Mouse (Mus musculus): ENCODE measurements around the gene Gm4131. TPM values are rescaled to one million over a fixed set of nuclear protein-coding genes. Genes with fewer than 3 reads are reported as not detected.
"Not testable (repeated sequence)": the region's sequence is repeated elsewhere in the genome, so short reads cannot be mapped to it uniquely, and the experiment has no call there.

Gm4131 gene
- 0.20 TPM in 1 of 2 replicates, not detected in the other for polyA plus RNA-seq (2015; fragmentation: Nextera tagmentation; extraction: Ambion mirVana)

DNA sequence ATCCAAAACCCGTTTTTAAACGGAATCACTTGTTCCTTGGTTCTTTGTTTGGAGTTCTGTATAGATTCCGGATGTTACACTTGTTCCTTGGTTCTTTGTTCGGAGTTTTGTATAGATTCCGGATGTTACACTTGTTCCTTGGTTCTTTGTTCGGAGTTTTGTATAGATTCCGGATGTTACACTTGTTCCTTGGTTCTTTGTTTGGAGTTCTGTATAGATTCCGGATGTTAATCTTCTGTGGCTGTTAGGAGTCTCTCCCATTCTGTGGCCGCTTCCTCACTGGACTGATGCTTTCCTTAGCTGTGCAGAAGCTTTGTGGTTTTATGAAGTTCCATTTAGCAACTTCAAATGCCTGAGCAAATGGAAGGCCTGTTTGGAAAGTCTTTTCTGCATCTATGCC, at the start of gene Gm4131:
Gm4131 (minus strand) TSS at position 101 of the 400 bp plus-strand sequence.
- ATAC-seq (ENCODE audit: low FRiP score, low read depth); H3K4me2 ChIP-seq (replicated peaks); H3K9ac ChIP-seq; H3K4me1 ChIP-seq; H3K36me3 ChIP-seq; H3K27ac ChIP-seq; H3K9me3 ChIP-seq; H3K4me3 ChIP-seq: not testable (repeated sequence)
- H3K27me3 ChIP-seq: peaks cover 21% of the 10 kb centered on the region
- 88% methylated on average over 9 of the region's 9 CpGs for WGBS

DNA sequence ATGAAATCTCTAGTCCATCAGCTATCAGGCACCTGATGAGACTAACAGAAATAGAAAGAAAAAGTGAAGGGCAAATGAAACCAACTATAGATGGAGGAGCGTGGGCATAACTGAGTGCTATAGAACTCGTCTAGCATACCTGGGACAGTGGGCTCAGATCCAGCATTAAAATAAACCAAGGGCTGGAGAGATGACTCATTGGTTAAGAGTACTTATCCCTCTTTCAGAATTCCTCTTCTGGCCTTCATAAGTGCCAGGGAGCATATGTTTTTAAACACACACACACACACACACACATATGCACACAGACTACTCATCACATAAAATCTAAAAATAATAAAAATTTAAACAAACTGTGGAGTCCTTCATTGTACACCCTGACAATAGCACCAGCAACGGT, 43.2 kb upstream of the Gm4131 start:
- Histone ChIP-seq H3K9me3 (no peaks in the 10 kb centered on the region), H3K4me1 (no peaks in the 10 kb centered on the region), H3K4me2 (replicated peaks) (no peak overlapping the region), H3K36me3 (no peaks in the 10 kb centered on the region), H3K27ac (no peak overlapping the region), H3K9ac (no peak overlapping the region), H3K27me3 (peaks cover 7% of the 10 kb centered on the region; the same call in 1 of the 2 replicates), H3K4me3 (no peak overlapping the region)
- no peak for ATAC-seq (ENCODE audit: low FRiP score, low read depth)
- 81% methylated on average over 3 of the region's 3 CpGs for WGBS

DNA sequence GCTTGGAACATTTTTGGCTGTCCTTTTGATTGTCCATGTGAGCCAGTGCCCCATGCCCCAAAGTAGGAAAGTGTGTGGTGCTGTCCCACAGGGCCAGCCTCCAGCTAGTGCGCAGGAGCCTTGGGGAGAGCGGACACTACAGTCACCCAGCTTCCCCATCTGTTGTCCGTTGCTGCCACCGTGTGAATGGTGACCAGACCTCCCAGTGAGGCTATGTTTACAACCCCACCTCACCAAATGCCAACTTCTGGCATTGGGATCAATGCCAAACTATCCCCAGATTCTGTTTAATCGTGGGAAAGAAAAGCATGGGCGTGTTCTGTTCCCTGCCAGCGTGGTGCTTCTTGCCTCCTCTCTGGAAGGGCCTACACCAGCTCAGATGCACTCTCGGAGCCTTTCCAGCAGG, 41.1 kb upstream of the Gm4131 start:
- Histone ChIP-seq H3K4me1 (no peaks in the 10 kb centered on the region), H3K27ac (no peak overlapping the region), H3K27me3 (peaks cover 7% of the 10 kb centered on the region; the same call in 1 of the 2 replicates), H3K4me2 (replicated peaks) (no peak overlapping the region), H3K4me3 (no peak overlapping the region), H3K9me3 (no peaks in the 10 kb centered on the region), H3K9ac (no peak overlapping the region), H3K36me3 (no peaks in the 10 kb centered on the region)
- ATAC-seq (ENCODE audit: low FRiP score, low read depth): no peak
- WGBS: 74% methylated on average over 8 of the region's 8 CpGs

DNA sequence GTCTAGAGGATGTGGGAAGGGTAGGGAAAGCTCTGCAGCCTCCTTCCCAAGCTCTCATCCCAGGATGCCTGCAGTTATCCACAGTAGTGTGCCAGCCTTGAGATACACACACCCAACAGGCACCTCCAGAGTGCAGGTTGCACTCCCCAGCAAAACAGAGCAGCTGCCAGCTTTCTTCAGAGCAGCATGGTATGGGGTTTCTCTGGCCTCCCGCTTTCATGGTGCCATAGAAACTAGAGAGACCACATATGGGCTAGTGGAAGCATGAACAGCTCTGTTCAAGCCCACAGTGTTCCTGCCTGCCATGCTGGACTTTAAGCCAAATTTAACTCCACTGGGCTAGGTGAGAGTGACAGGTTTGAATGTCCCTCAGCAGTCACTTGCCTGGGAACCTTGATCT, 36.1 kb upstream of the Gm4131 start:
- Histone ChIP-seq H3K27me3 (peaks cover 7% of the 10 kb centered on the region; the same call in 1 of the 2 replicates), H3K4me2 (replicated peaks) (no peak overlapping the region), H3K4me3 (no peak overlapping the region), H3K27ac (no peak overlapping the region), H3K36me3 (no peaks in the 10 kb centered on the region), H3K4me1 (no peaks in the 10 kb centered on the region), H3K9ac (no peak overlapping the region), H3K9me3 (no peaks in the 10 kb centered on the region)
- 83% methylated on average over 1 of the region's 1 CpGs for WGBS
- no peak for ATAC-seq (ENCODE audit: low FRiP score, low read depth)

DNA sequence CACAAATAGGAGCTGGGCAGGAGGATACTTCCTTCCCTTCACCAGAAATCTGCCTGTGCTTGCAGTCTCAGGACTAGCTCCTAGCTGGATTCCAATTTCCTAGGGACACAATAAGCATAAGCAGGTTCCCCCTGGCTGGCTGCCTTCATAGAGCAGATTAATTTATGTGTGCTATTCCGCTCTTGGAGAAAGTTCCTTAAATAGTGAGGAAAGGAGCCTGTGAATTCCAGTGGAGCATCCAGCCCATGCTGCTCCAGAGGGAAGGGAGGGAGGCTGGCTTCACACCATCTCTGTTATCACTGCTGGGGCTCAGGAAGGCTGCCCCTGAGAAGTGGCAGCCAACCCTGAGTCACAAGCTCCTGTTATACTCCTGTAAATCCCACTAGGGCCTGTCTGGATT, 35.5 kb upstream of the Gm4131 start:
- Histone ChIP-seq H3K27ac (no peak overlapping the region), H3K4me3 (no peak overlapping the region), H3K9me3 (no peaks in the 10 kb centered on the region), H3K27me3 (peaks cover 7% of the 10 kb centered on the region; the same call in 1 of the 2 replicates), H3K4me1 (no peaks in the 10 kb centered on the region), H3K4me2 (replicated peaks) (no peak overlapping the region), H3K9ac (no peak overlapping the region), H3K36me3 (no peaks in the 10 kb centered on the region)
- WGBS: 79% methylated on average over 1 of the region's 1 CpGs
- no peak for ATAC-seq (ENCODE audit: low FRiP score, low read depth)

DNA sequence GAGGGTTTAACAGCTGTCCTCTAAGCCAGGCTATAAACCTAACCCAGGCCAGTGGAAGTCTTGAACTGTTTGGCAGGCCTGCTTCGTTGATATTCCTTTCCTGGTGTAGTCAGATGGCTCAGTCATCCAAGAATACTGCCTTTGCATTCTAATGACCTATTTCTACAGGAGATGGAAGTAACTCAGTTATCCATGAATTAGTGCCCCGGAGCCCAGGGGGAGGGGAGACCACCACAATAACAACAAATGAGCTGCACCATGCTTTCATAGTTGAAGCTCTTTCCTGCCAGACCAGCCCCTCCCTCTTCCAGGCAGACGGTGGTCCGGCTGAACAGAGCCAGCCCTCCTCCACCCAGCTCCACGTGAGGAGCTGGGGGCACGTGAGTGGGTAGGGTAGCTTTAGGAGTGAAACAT, 33.4 kb upstream of the Gm4131 start:
- ATAC-seq (ENCODE audit: low FRiP score, low read depth): no peak
- Histone ChIP-seq H3K36me3 (no peaks in the 10 kb centered on the region), H3K27me3 (no peaks in the 10 kb centered on the region), H3K27ac (no peak overlapping the region), H3K9me3 (no peaks in the 10 kb centered on the region), H3K4me3 (no peak overlapping the region), H3K9ac (no peak overlapping the region), H3K4me2 (replicated peaks) (no peak overlapping the region), H3K4me1 (no peaks in the 10 kb centered on the region)
- WGBS: 38% methylated on average over 6 of the region's 6 CpGs

DNA sequence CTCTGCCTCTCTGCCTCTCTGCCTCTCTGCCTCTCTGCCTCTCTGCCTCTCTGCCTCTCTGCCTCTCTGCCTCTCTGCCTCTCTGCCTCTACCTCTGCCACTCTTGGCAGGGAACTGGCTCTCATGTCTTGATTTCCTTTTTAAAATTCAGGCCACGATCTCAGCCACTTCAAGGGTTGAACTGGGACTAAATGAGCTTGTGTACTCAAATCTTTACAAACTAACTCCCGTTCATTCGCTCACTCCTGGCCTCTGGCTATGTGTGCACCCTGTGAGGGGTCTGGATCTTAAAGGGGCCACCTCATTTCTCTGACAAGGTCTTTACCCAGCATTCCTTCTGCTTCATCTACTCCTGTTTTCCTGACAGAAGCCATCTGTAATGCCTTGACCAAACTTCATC, 18.6 kb upstream of the Gm4131 start:
- Histone ChIP-seq H3K36me3 (no peaks in the 10 kb centered on the region), H3K4me2 (replicated peaks) (no peak overlapping the region), H3K4me3 (no peak overlapping the region), H3K9ac (no peak overlapping the region), H3K9me3 (no peaks in the 10 kb centered on the region), H3K27ac (no peak overlapping the region), H3K27me3 (peaks cover 11% of the 10 kb centered on the region; the same call in 1 of the 2 replicates), H3K4me1 (peaks cover 15% of the 10 kb centered on the region)
- ATAC-seq (ENCODE audit: low FRiP score, low read depth): no peak
- 32% methylated on average over 3 of the region's 3 CpGs for WGBS

DNA sequence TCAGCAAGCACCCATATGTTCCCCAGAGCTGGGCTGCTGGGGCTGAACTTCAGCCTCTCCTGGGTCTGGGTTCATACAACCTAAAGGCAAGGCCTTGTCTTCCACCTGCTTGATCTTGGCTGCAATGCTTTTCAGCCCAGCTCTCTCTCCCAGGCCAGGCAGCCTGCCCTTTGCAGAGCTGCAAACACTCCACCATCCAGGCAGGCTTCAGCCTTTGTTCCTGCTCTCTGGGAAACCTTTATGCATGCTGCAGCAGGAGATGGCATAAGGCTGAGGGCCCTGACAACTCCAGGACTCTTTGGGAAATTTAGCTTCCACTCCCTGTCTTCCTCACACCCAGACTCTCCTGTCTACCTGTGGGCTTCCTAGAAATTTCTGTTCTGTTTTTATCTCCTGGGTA, 17.9 kb upstream of the Gm4131 start:
- H3K4me1 ChIP-seq: peaks cover 15% of the 10 kb centered on the region
- H3K4me2 ChIP-seq (replicated peaks): no peak overlapping the region
- H3K36me3 ChIP-seq: no peaks in the 10 kb centered on the region
- H3K4me3 ChIP-seq: no peak overlapping the region
- ATAC-seq (ENCODE audit: low FRiP score, low read depth): no peak
- no peak overlapping the region for H3K9ac ChIP-seq
- H3K9me3 ChIP-seq: no peaks in the 10 kb centered on the region
- H3K27ac ChIP-seq: no peak overlapping the region
- H3K27me3 ChIP-seq: peaks cover 11% of the 10 kb centered on the region; the same call in 1 of the 2 replicates

DNA sequence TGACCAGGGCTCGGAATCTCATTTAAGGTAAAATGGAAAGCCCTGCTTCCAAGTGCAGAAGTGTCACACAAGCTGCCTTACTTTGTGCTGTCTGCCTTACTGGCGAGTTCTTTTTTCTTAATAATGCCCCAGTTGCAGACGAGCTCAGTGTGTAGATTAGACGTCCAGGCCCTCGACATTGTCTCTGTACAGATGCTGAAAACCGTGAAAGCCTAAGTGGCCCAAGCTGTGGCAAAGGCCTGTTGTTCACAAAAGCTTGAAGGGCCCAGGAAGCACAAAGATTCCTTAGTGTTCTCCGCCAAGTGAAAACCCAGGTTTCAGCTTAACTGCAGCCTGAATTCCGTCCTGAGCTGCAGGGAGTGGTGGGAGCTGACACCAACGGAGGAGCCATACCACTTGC, 15.0 kb upstream of the Gm4131 start:
- H3K9me3 ChIP-seq: no peaks in the 10 kb centered on the region
- H3K4me1 ChIP-seq: peaks cover 15% of the 10 kb centered on the region
- no peak overlapping the region for H3K4me3 ChIP-seq
- no peak overlapping the region for H3K27ac ChIP-seq
- no peak overlapping the region for H3K4me2 ChIP-seq (replicated peaks)
- no peaks in the 10 kb centered on the region for H3K36me3 ChIP-seq
- 60% methylated on average over 9 of the region's 9 CpGs for WGBS
- ATAC-seq (ENCODE audit: low FRiP score, low read depth): no peak
- H3K9ac ChIP-seq: no peak overlapping the region
- 0 out of 2 replicates have a peak, but pooled peaks cover 4% of the 10 kb centered on the region for H3K27me3 ChIP-seq

DNA sequence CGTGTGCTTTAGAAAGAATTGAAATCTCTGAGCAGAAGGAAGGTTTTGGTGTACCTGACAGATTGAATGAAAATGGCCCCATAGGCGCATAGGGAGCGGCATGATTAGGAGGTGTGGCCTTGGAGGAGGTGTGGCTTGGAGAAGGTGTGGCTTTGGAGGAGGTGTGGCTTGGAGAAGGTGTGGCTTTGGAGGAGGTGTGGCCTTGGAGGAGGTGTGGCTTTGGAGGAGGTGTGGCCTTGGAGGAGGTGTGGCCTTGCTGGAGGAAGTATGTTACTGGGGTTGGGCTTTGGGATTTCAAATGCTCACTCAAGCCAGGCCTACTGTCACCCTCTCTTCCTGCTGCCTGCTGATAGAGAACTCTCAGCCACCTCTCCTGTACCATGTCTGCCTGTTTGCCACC, 14.2 kb upstream of the Gm4131 start:
- no peak for ATAC-seq (ENCODE audit: low FRiP score, low read depth)
- H3K4me1 ChIP-seq: peaks cover 15% of the 10 kb centered on the region
- H3K4me3 ChIP-seq: no peak overlapping the region
- H3K27ac ChIP-seq: no peak overlapping the region
- peaks cover 10% of the 10 kb centered on the region; the same call in 1 of the 2 replicates for H3K27me3 ChIP-seq
- no peak overlapping the region for H3K4me2 ChIP-seq (replicated peaks)
- no peak overlapping the region for H3K9ac ChIP-seq
- no peaks in the 10 kb centered on the region for H3K9me3 ChIP-seq
- H3K36me3 ChIP-seq: no peaks in the 10 kb centered on the region
- WGBS: 85% methylated on average over 3 of the region's 3 CpGs

DNA sequence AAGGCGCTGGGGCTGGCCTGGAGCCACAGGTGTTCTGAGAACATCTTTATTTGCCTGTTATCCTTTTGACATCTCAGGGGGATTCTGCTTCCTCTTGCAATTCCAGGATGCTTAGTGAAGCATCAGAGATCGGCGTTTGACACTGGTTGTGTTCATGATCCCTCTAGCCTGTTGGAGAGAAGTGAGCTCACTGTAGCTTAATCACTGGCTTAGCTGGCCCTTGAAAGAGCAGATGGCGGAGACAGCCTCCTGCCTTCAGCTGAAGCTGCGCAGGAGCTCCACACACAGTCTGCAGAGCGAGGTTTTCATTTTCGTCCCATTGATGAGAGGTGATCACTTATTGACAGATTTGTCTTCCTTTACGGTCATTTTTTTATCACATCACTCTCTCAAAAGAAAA, 9.1 kb upstream of the Gm4131 start:
- 64% methylated on average over 8 of the region's 8 CpGs for WGBS
- peaks cover 9% of the 10 kb centered on the region; the same call in 1 of the 2 replicates for H3K27me3 ChIP-seq
- no peak overlapping the region for H3K27ac ChIP-seq
- peaks cover 3% of the 10 kb centered on the region; the same call in 1 of the 2 replicates for H3K4me1 ChIP-seq
- H3K9ac ChIP-seq: no peak overlapping the region
- H3K36me3 ChIP-seq: no peaks in the 10 kb centered on the region
- H3K4me3 ChIP-seq: no peak overlapping the region
- H3K4me2 ChIP-seq (replicated peaks): no peak overlapping the region
- H3K9me3 ChIP-seq: no peaks in the 10 kb centered on the region
- no peak for ATAC-seq (ENCODE audit: low FRiP score, low read depth)

DNA sequence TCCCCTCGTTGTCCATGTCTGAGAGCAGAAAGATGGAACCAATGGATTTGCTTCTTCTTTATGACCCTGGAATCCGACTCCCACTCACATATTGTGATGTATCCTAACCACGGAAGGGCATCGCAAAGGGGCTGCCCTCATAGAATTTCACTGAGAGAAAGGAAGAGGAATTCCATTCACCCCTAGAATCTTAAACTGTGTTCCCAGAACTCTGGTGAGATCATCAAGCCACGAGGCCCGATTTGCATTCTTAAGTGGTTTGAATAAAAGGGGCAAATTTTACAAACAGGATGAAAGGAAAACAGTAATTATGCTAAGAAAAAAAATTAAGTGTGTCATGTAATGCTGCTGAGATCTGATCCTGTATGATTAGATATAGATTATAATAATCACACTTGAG, 8.2 kb upstream of the Gm4131 start:
- WGBS: 63% methylated on average over 6 of the region's 6 CpGs
- H3K9me3 ChIP-seq: no peaks in the 10 kb centered on the region
- peaks cover 8% of the 10 kb centered on the region for H3K4me1 ChIP-seq
- no peak overlapping the region for H3K4me3 ChIP-seq
- ATAC-seq (ENCODE audit: low FRiP score, low read depth): no peak
- no peak overlapping the region for H3K27ac ChIP-seq
- H3K9ac ChIP-seq: no peak overlapping the region
- no peaks in the 10 kb centered on the region for H3K36me3 ChIP-seq
- peaks cover 9% of the 10 kb centered on the region; the same call in 1 of the 2 replicates for H3K27me3 ChIP-seq
- H3K4me2 ChIP-seq (replicated peaks): no peak overlapping the region

DNA sequence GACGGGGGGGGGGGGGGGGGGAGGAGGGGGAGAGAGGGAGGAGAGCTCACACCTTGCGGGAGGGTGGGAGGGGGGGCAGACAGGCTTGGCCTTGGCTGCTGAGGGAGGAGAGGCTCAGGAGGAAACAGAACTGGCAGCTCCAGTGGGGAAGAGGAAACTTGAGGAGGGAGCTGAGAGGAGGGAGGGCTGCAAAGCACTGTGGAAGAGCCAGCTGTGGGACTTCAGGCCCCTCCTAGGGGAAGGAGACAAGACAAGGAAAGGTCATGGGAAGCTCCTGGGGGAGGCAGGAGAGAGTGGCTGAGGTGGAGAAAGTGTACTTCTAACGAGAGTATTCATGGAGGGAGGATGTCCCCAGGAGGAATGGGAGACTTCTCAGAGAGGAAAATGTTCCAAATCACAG, 6.7 kb upstream of the Gm4131 start:
- Histone ChIP-seq H3K4me3 (no peak overlapping the region), H3K36me3 (no peaks in the 10 kb centered on the region), H3K4me2 (replicated peaks) (peak overlapping the region; percentile 11; the same call in 1 of the 2 replicates), H3K9me3 (no peaks in the 10 kb centered on the region), H3K27ac (no peak overlapping the region), H3K9ac (no peak overlapping the region), H3K4me1 (peaks cover 12% of the 10 kb centered on the region), H3K27me3 (peaks cover 9% of the 10 kb centered on the region; the same call in 1 of the 2 replicates)
- ATAC-seq (ENCODE audit: low FRiP score, low read depth): no peak
- 0% methylated on average over 1 of the region's 3 CpGs for WGBS

Measured in limb, embryonic 13.5 days (tissue).